10 mouse cellular contexts compared by ENCODE assay signal in genomic region chr11:32223297-32223967, GRCm38 (mm10). TPM values are rescaled to one million over a fixed set of nuclear protein-coding genes. Genes with fewer than 3 reads are reported as not detected.
DNase-seq lines count a peak whose midpoint lies in the region; ATAC-seq and TF ChIP-seq lines count a peak whose summit lies in the region.
"Had no signal": no experiment of that assay in that cellular context is flagged by ENCODE, and none has a peak within 500 bp of the region (broad histone marks: within the 10 kb centered on the region; RNA-seq: fewer than 3 reads in every experiment).

No protein-coding gene starts in this region.

- H3K4me1 ChIP-seq in heart, embryonic 12.5 days (replicated peaks) = peaks cover 75% of the 10 kb centered on the region
- peaks cover 52% of the 10 kb centered on the region for H3K4me1 ChIP-seq in heart, embryonic 11.5 days (ENCODE audit: control insufficient read depth, insufficient read depth, low read length)
- peaks cover 83% of the 10 kb centered on the region for H3K4me1 ChIP-seq in lung, embryonic 15.5 days
- peaks cover 17% of the 10 kb centered on the region for H3K4me1 ChIP-seq in midbrain, postnatal 0 days (ENCODE audit: insufficient read depth, low read length)

- H3K36me3 ChIP-seq in heart, embryonic 12.5 days = peaks cover 4% of the 10 kb centered on the region; the same call in 1 of the 2 replicates
- H3K36me3 ChIP-seq in heart, embryonic 11.5 days (ENCODE audit: control insufficient read depth, insufficient read depth, low read length) = no peaks in the 10 kb centered on the region
- no peaks in the 10 kb centered on the region for H3K36me3 ChIP-seq in lung, embryonic 15.5 days
- no peaks in the 10 kb centered on the region for H3K36me3 ChIP-seq in midbrain, postnatal 0 days (ENCODE audit: insufficient read depth, low read length)

- no peak for TF ChIP-seq POLR2A in brain, embryonic 14.5 days (IDR thresholded peaks at IDR 0.05; ENCODE audit: borderline replicate concordance, extremely low read depth, insufficient read depth, insufficient read length, poor library complexity, severe bottlenecking)

- 65% methylated on average over 4 of the region's 4 CpGs for WGBS in heart, embryonic 12.5 days
- 72% methylated on average over 4 of the region's 4 CpGs for WGBS in heart, embryonic 11.5 days (ENCODE audit: insufficient replicate concordance)
- 73% methylated on average over 4 of the region's 4 CpGs for WGBS in lung, embryonic 15.5 days
- 72% methylated on average over 4 of the region's 4 CpGs for WGBS in midbrain, postnatal 0 days

- H3K27ac ChIP-seq in heart, embryonic 12.5 days (ENCODE audit: poor library complexity, severe bottlenecking) = peak overlapping the region; percentile 10
- no peak overlapping the region; the same call in 1 of the 2 replicates for H3K27ac ChIP-seq in heart, embryonic 11.5 days (ENCODE audit: low read depth, low read length)
- H3K27ac ChIP-seq in lung, embryonic 15.5 days = peak overlapping the region; percentile 98; the same call in 1 of the 2 replicates
- H3K27ac ChIP-seq in midbrain, postnatal 0 days (ENCODE audit: low read depth, low read length) = no peak overlapping the region

- H3K9ac ChIP-seq in heart, embryonic 12.5 days = no peak overlapping the region
- no peak overlapping the region for H3K9ac ChIP-seq in heart, embryonic 11.5 days (ENCODE audit: low read depth, low read length)
- no peak overlapping the region for H3K9ac ChIP-seq in lung, embryonic 15.5 days
- no peak overlapping the region for H3K9ac ChIP-seq in midbrain, postnatal 0 days (replicated peaks; ENCODE audit: low read length, poor library complexity, severe bottlenecking)

- TF ChIP-seq CTCF in brain, embryonic 14.5 days (IDR thresholded peaks at IDR 0.05; ENCODE audit: borderline replicate concordance, extremely low read depth, insufficient read depth, insufficient read length) = peak; percentile 9; the same call in 1 of the 2 replicates
- TF ChIP-seq CTCF in midbrain, postnatal 0 days (IDR thresholded peaks at IDR 0.05) = peak; percentile 17; the same call in 1 of the 2 replicates

- H3K27me3 ChIP-seq in heart, embryonic 12.5 days (replicated peaks) = no peaks in the 10 kb centered on the region
- H3K27me3 ChIP-seq in heart, embryonic 11.5 days (ENCODE audit: control insufficient read depth, insufficient read depth, low read length) = no peaks in the 10 kb centered on the region
- H3K27me3 ChIP-seq in lung, embryonic 15.5 days = no peaks in the 10 kb centered on the region
- peaks cover 13% of the 10 kb centered on the region for H3K27me3 ChIP-seq in midbrain, postnatal 0 days (ENCODE audit: insufficient read depth, low read length)

- no peak overlapping the region for H3K4me3 ChIP-seq in heart, embryonic 12.5 days
- no peak overlapping the region for H3K4me3 ChIP-seq in heart, embryonic 11.5 days (ENCODE audit: low read depth, low read length)
- no peak overlapping the region for H3K4me3 ChIP-seq in lung, embryonic 15.5 days
- no peak overlapping the region for H3K4me3 ChIP-seq in midbrain, postnatal 0 days (ENCODE audit: low read depth, low read length)

- no peak overlapping the region for H3K4me2 ChIP-seq in heart, embryonic 12.5 days
- H3K4me2 ChIP-seq in heart, embryonic 11.5 days = no peak overlapping the region; the same call in 1 of the 2 replicates
- H3K4me2 ChIP-seq in lung, embryonic 15.5 days = no peak overlapping the region
- no peak overlapping the region for H3K4me2 ChIP-seq in midbrain, postnatal 0 days (ENCODE audit: low read depth, low read length, poor library complexity, severe bottlenecking)

- no peak for DNase-seq in lung, postnatal 10 days
- no peak for DNase-seq in brain, embryonic 14.5 days (ENCODE audit: low read depth)
- DNase-seq in midbrain, postnatal 0 days (ENCODE audit: low spot score) = no peak
- DNase-seq in urinary bladder, postnatal 25 days (ENCODE audit: low spot score) = no peak
- DNase-seq: adrenal gland, postnatal 25 days had no signal

- ATAC-seq in heart, embryonic 12.5 days (ENCODE audit: insufficient number of reproducible peaks, low FRiP score) = no peak
- no peak for ATAC-seq in heart, embryonic 11.5 days (replicated peaks; ENCODE audit: insufficient number of reproducible peaks, low FRiP score, low TSS enrichment)
- ATAC-seq in lung, embryonic 15.5 days (ENCODE audit: borderline replicate concordance, extremely low read depth, low FRiP score, low TSS enrichment) = no peak
- ATAC-seq in midbrain, postnatal 0 days (ENCODE audit: low FRiP score) = no peak
- no peak for ATAC-seq in megakaryocyte progenitor cell, adult 5-6 weeks (replicated peaks; ENCODE audit: poor library complexity)

- H3K9me3 ChIP-seq in heart, embryonic 12.5 days (replicated peaks) = no peaks in the 10 kb centered on the region
- H3K9me3 ChIP-seq in heart, embryonic 11.5 days (replicated peaks; ENCODE audit: control insufficient read depth, low read length) = no peaks in the 10 kb centered on the region
- H3K9me3 ChIP-seq in lung, embryonic 15.5 days = no peaks in the 10 kb centered on the region
- H3K9me3 ChIP-seq in midbrain, postnatal 0 days (ENCODE audit: low read length) = no peaks in the 10 kb centered on the region

RNA-seq across cellular contexts. Expression of gene Rhbdf1, which starts 1.3 kb away (rescaled TPM):
- 42.5 and 47.7 TPM in 2 replicates for polyA plus RNA-seq in heart, embryonic 12.5 days (2016; fragmentation: Nextera tagmentation; extraction: Ambion mirVana)
- polyA plus RNA-seq in heart, embryonic 11.5 days (2014; fragmentation: Nextera tagmentation; extraction: Ambion mirVana) = 28.2 and 30.3 TPM in 2 replicates
- 62.5 and 67.4 TPM in 2 replicates for polyA plus RNA-seq in lung, embryonic 15.5 days (2015; fragmentation: Nextera tagmentation; extraction: Ambion mirVana)
- 39.7 and 44.3 TPM in 2 replicates for polyA plus RNA-seq in brain, embryonic 14.5 days (2012; rRNA removed)
- total RNA-seq in midbrain, postnatal 0 days (2014; rRNA removed) = 27.4 and 55.6 TPM in 2 replicates
- polyA plus RNA-seq in midbrain, postnatal 0 days (2015; fragmentation: Nextera tagmentation; extraction: Ambion mirVana) = 17.6 and 21.0 TPM in 2 replicates
- 0.22 TPM in 1 of 2 replicates, not detected in the other for total RNA-seq in megakaryocyte progenitor cell, adult 5-6 weeks (2015)
- 0.25 and 2.9 TPM in 2 replicates for total RNA-seq in megakaryocyte progenitor cell, adult 5-6 weeks (2017)

RNA-seq across cellular contexts. Expression of gene Mpg, which starts 2.9 kb away (rescaled TPM):
- polyA plus RNA-seq in heart, embryonic 12.5 days (2016; fragmentation: Nextera tagmentation; extraction: Ambion mirVana) = 17.8 and 19.1 TPM in 2 replicates
- polyA plus RNA-seq in heart, embryonic 11.5 days (2014; fragmentation: Nextera tagmentation; extraction: Ambion mirVana) = 22.0 and 22.5 TPM in 2 replicates
- 37.7 and 37.8 TPM in 2 replicates for polyA plus RNA-seq in lung, embryonic 15.5 days (2015; fragmentation: Nextera tagmentation; extraction: Ambion mirVana)
- polyA plus RNA-seq in brain, embryonic 14.5 days (2012; rRNA removed) = 18.6 and 21.3 TPM in 2 replicates
- 31.7 and 35.0 TPM in 2 replicates for total RNA-seq in midbrain, postnatal 0 days (2014; rRNA removed)
- polyA plus RNA-seq in midbrain, postnatal 0 days (2015; fragmentation: Nextera tagmentation; extraction: Ambion mirVana) = 31.2 and 37.7 TPM in 2 replicates
- 5.4 and 7.1 TPM in 2 replicates for total RNA-seq in megakaryocyte progenitor cell, adult 5-6 weeks (2015)
- 5.3 and 7.8 TPM in 2 replicates for total RNA-seq in megakaryocyte progenitor cell, adult 5-6 weeks (2017)

RNA-seq across cellular contexts. Expression of gene Snrnp25, which starts 18.2 kb away (rescaled TPM):
- polyA plus RNA-seq in heart, embryonic 12.5 days (2016; fragmentation: Nextera tagmentation; extraction: Ambion mirVana) = 44.4 and 45.6 TPM in 2 replicates
- polyA plus RNA-seq in heart, embryonic 11.5 days (2014; fragmentation: Nextera tagmentation; extraction: Ambion mirVana) = 59.6 and 72.2 TPM in 2 replicates
- 50.8 and 56.7 TPM in 2 replicates for polyA plus RNA-seq in lung, embryonic 15.5 days (2015; fragmentation: Nextera tagmentation; extraction: Ambion mirVana)
- 38.8 and 52.4 TPM in 2 replicates for polyA plus RNA-seq in brain, embryonic 14.5 days (2012; rRNA removed)
- 13.3 and 23.6 TPM in 2 replicates for total RNA-seq in midbrain, postnatal 0 days (2014; rRNA removed)
- 47.8 and 48.9 TPM in 2 replicates for polyA plus RNA-seq in midbrain, postnatal 0 days (2015; fragmentation: Nextera tagmentation; extraction: Ambion mirVana)
- 56.5 and 60.4 TPM in 2 replicates for total RNA-seq in megakaryocyte progenitor cell, adult 5-6 weeks (2015)
- 70.3 and 82.6 TPM in 2 replicates for total RNA-seq in megakaryocyte progenitor cell, adult 5-6 weeks (2017)

RNA-seq across cellular contexts. Expression of gene Il9r, which starts 23.4 kb away (rescaled TPM):
- polyA plus RNA-seq in heart, embryonic 12.5 days (2016; fragmentation: Nextera tagmentation; extraction: Ambion mirVana) = 0.18 TPM in 1 of 2 replicates, not detected in the other
- polyA plus RNA-seq in heart, embryonic 11.5 days (2014; fragmentation: Nextera tagmentation; extraction: Ambion mirVana) = not detected in 2 replicates
- 0.10 and 0.45 TPM in 2 replicates for polyA plus RNA-seq in lung, embryonic 15.5 days (2015; fragmentation: Nextera tagmentation; extraction: Ambion mirVana)
- 0.11 TPM in 1 of 2 replicates, not detected in the other for polyA plus RNA-seq in brain, embryonic 14.5 days (2012; rRNA removed)
- 0.33 TPM in 1 of 2 replicates, not detected in the other for total RNA-seq in midbrain, postnatal 0 days (2014; rRNA removed)
- 0.04 TPM in 1 of 2 replicates, not detected in the other for polyA plus RNA-seq in midbrain, postnatal 0 days (2015; fragmentation: Nextera tagmentation; extraction: Ambion mirVana)
- 0.07 TPM in 1 of 2 replicates, not detected in the other for total RNA-seq in megakaryocyte progenitor cell, adult 5-6 weeks (2015)
- total RNA-seq in megakaryocyte progenitor cell, adult 5-6 weeks (2017) = 0.30 TPM in 1 of 2 replicates, not detected in the other
- total RNA-seq: adrenal gland, postnatal 25 days; layer of hippocampus, postnatal 25 days had no signal

RNA-seq across cellular contexts. Expression of gene Nprl3, which starts 44.1 kb away (rescaled TPM):
- 38.6 and 42.8 TPM in 2 replicates for polyA plus RNA-seq in heart, embryonic 12.5 days (2016; fragmentation: Nextera tagmentation; extraction: Ambion mirVana)
- 26.1 and 34.6 TPM in 2 replicates for polyA plus RNA-seq in heart, embryonic 11.5 days (2014; fragmentation: Nextera tagmentation; extraction: Ambion mirVana)
- 41.6 and 46.9 TPM in 2 replicates for polyA plus RNA-seq in lung, embryonic 15.5 days (2015; fragmentation: Nextera tagmentation; extraction: Ambion mirVana)
- polyA plus RNA-seq in brain, embryonic 14.5 days (2012; rRNA removed) = 84.0 and 116 TPM in 2 replicates
- 36.0 and 44.7 TPM in 2 replicates for total RNA-seq in midbrain, postnatal 0 days (2014; rRNA removed)
- polyA plus RNA-seq in midbrain, postnatal 0 days (2015; fragmentation: Nextera tagmentation; extraction: Ambion mirVana) = 35.3 and 38.6 TPM in 2 replicates
- total RNA-seq in megakaryocyte progenitor cell, adult 5-6 weeks (2015) = 15.1 and 16.2 TPM in 2 replicates
- 14.4 and 17.2 TPM in 2 replicates for total RNA-seq in megakaryocyte progenitor cell, adult 5-6 weeks (2017)

Comparison
In these comparisons a context has a peak if more than half of its experiments do, and no peak if none do; other contexts are left out.
1. H3K27ac ChIP-seq: peak in heart, embryonic 12.5 days (single experiment) and lung, embryonic 15.5 days (single experiment); none in heart, embryonic 11.5 days (single experiment) and midbrain, postnatal 0 days (single experiment).